Mouse (Mus musculus) kidney, adult 8-10 months (tissue): ENCODE data around the gene Grip1.

Experiments used
- DNase-seq, 2 experiments: peaks; one replicate each; pipeline ENCODE4 v3.0.0; 2022

Grip1 gene

GRCm38 (mm10) chr10:119580024-119580423 lies 126.4 kb downstream of the Grip1 start:
- DNase-seq: no peak

DNA sequence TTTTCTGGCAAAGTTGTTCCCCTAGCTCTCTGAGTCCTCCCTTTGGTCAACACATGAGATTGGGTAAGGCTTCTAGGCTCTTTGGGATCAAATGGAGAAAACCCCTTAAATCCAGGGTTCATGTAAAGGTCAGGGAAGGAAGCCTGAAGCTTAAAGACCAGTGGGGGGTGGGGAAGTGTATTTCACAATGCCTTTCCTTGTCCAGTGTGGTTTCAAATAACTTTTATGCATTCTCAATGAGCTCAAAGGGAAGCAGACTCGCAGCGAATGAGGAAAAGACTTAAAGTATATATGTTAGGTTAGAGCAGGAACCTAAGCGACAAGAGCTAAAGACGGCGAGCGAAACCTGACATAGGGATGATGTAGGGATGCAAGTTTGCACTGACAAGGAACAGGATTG lies 131.0 kb downstream of the Grip1 start:
- no peak for DNase-seq

GRCm38 (mm10) chr10:119586976-119587375 lies 133.3 kb downstream of the Grip1 start:
- DNase-seq: no peak

DNA sequence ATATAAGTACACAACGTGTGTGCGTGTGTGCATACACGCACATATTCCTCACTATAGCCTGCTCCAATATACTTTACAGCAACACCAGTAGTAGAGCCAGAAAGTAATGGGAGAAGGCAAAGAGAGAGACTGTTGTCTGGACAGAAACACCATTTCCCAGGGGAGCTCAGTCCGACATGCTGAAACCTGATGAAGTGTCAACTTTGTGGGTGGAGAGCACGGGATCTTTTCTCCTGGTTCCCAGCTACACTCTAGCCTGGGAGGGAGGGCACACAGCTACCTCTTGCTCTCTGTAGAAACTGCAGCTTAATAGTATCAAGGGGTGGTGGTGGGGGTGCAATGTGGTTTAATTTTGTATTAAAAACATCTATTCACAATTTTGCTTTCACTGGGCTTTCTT lies 143.2 kb downstream of the Grip1 start:
- no peak for DNase-seq

GRCm38 (mm10) chr10:119607501-119607900 lies 153.9 kb downstream of the Grip1 start:
- DNase-seq: no peak

GRCm38 (mm10) chr10:119608998-119609397 lies 155.4 kb downstream of the Grip1 start:
- no peak for DNase-seq

GRCm38 (mm10) chr10:119610279-119610895 lies 156.8 kb downstream of the Grip1 start:
- peak in 1 of 2 experiments; percentile 11 for DNase-seq

DNA sequence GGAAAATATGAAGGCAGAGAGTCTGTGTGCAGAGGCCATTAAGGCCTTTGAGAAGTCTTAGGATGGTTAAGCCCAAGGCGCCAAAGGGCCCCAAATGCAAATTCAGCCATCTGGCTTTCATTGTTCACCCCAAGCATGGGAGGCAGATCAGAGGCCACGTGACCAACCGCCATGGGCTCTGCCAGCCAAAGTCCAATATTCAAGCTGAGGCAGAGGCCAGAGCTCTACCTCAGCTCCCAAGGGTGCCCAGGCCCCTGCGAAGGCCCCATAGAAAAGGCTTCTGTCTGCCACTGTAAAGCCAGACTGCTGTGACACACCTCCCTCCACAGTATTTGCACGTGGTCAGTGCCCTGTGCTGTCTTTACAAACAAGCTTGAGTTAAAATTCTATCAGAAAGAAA lies 158.4 kb downstream of the Grip1 start:
- peak; percentile 7 to 13 for DNase-seq

GRCm38 (mm10) chr10:119614726-119615125 lies 161.1 kb downstream of the Grip1 start:
- no peak for DNase-seq

- peak; percentile 68 to 82 for DNase-seq
Measured at GRCm38 (mm10) chr10:119615240-119615885, 161.7 kb downstream of the Grip1 start.

DNA sequence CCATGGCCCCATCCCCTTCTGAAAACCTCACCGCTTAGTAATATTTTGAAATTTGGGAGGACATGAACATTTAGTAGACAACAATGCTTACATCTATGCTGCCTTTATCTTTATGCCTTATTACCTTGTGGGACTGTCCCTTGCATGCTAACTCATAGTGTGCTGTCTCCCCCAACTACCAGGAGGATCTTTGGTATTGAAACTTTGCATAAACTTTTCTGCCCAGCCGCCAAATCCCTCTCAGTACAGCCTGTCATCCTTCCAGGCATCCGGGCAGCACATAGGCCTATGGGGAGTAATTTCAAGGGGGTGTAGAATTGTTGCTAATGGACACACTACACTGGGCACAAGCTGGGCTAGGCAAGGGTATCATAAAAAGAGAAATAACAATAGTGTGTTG lies 162.4 kb downstream of the Grip1 start:
- no peak for DNase-seq

- no peak for DNase-seq
Measured at GRCm38 (mm10) chr10:119628656-119629055, 175.0 kb downstream of the Grip1 start.

GRCm38 (mm10) chr10:119630401-119630800 lies 176.8 kb downstream of the Grip1 start:
- no peak for DNase-seq

GRCm38 (mm10) chr10:119631966-119632365 lies 178.3 kb downstream of the Grip1 start:
- DNase-seq: no peak

DNA sequence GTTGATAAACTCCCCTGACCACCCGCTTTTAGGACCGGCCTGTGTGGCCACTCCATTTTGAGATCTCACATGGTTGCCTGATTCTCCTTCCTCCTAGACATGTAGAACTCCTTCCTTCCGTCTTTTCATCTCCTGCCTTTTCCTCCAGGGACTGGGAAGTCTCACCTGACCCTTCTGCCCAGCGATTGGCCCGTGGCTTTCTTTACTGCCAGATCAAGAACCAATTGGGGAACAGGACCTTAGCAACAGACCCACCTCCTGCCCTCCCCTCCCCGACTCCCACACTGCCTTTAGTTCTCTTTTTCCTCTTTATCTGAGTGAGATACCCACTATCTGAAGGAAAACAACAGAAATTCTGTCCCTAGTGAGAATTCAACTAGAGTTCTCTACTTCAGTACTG lies 180.9 kb downstream of the Grip1 start:
- DNase-seq: no peak

GRCm38 (mm10) chr10:119640534-119640933 lies 186.9 kb downstream of the Grip1 start:
- DNase-seq: no peak

DNA sequence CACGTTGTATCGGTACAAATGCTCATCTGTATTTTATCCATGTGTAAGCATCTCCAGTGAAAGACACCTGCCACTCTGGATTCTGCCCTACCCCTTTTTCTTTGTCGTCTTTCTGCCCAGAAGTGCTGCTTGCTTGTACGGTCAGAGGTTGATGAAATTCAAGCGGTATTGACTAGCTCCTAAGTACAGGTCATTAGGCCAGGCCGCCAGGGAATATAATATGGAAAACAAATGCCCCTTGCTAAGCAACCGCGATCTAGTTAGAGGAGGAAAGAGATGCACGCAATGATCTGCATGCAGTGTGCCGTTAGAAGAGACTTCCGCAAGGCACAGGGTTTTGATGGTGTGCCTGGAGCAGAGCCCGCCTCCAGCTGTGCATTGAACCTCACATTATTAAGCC lies 187.4 kb downstream of the Grip1 start:
- no peak for DNase-seq

GRCm38 (mm10) chr10:119644289-119644688 lies 190.7 kb downstream of the Grip1 start:
- no peak for DNase-seq

- peak in 1 of 2 experiments; percentile 30 for DNase-seq
Measured at GRCm38 (mm10) chr10:119646500-119647439, 193.1 kb downstream of the Grip1 start.

DNA sequence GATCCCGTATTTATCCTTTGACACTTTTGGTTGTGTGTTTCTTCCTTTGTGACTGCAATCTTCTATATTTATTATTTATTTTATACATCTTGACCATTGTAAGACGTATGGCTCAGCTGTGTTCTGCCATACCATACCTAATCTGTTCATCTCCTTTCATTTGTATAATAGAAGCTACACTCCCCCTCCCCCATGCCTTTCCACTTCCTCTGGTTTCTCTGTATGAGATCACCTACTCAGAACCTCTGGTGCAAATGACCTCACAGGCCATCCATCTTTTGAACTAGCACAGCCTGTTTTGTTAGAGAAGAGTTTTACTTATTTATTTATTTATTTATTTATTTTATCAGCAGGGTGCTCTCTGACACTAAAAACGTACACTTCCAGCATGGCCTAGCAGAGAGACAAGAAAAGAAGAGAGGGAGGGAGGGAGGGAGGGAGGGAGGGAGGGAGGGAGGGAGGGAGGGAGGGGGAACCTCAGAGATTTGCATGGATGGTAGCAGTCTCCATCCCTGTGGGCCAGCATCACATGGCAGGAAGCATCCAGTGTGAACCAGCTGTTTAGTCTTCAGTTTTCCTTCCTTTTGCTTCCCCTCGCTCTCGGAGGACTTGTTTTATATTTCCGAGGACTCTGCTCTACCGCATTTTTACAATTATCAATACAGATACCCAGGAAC lies 207.2 kb downstream of the Grip1 start:
- no peak for DNase-seq

- DNase-seq: no peak
Measured at GRCm38 (mm10) chr10:119663586-119663985, 210.0 kb downstream of the Grip1 start.

- DNase-seq: no peak
Measured at GRCm38 (mm10) chr10:119666386-119666785, 212.8 kb downstream of the Grip1 start.

GRCm38 (mm10) chr10:119670456-119670855 lies 216.8 kb downstream of the Grip1 start:
- no peak for DNase-seq
